Mouse (Mus musculus): Measurements from ENCODE around the gene Rgs3.

Rgs3 gene

GRCm38 (mm10) chr4:62626228-62627026 is 66.8 kb downstream of the Rgs3 start:
- no peak for DNase-seq (ENCODE audit: inconsistent age in 2 of 2, low spot score in 1 of 2)

DNA sequence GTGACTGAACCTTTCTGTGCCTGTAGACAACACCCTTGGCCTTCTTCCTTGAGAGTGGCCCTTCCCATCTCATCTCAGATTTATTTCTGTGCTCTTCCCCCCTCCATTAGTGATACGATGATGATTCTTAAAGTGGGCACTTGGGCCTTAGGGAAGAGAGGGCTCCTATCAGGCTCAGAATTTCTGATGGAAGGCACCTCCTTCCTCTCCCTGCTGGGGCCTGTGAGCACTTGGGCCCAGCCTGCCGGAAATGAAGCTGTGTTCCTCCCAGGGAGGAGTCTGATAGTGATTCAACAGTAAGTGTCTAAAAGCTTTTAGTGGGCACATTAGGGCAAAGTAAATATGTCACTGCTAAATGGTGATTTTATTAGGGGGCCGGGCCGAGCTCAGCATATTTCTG is 67.7 kb downstream of the Rgs3 start:
- no peak for DNase-seq (ENCODE audit: inconsistent age in 2 of 2, low spot score in 1 of 2)

- peak; percentile 69 to 84 for DNase-seq (ENCODE audit: inconsistent age in 2 of 2, low spot score in 1 of 2)
Observed at GRCm38 (mm10) chr4:62628547-62628946, 68.9 kb downstream of the Rgs3 start.

DNA sequence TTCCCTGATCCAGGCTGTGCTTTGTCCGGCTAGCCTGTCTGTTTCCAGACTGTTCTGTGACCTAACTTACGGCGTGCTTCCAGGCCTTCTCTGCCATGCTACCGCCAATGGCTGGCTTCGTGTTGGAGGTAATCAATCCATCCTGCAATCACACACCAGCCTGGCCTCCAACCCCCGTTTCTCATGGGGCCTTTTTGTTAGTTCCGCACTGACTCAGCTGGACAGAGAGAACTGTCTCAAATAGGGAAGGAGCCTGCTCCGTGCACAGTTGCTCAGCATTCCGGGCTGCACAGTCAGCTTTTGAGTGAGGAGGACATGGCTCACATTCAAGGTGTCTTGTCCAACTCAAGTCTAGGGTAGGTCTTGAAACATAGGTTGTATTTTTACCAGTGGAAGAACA is 69.8 kb downstream of the Rgs3 start:
- DNase-seq (ENCODE audit: inconsistent age in 2 of 2, low spot score in 1 of 2) = peak in 1 of 2 experiments; percentile 61

DNA sequence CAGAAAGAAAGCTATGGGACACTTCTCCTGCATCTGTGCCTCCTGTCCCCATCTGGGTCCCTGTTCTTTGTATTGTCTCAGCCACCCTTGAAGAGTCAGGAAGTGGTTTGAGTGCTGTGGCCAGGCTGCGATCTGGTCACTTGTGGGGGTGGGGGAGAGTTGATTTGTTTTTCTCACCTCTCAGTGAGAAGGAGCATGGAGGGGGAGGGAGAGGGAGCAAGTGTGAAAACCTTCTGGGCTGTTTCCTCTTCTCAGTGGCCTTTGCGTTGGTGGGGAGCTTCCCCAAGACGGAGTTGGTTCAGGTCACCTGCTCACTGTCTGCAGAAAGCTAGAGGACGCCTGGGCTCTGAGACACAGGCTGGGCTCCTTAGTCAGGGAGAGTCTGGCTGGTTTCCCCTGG is 70.3 kb downstream of the Rgs3 start:
- DNase-seq (ENCODE audit: inconsistent age in 2 of 2, low spot score in 1 of 2) = peak in 1 of 2 experiments; percentile 45

- no peak for DNase-seq (ENCODE audit: inconsistent age in 2 of 2, low spot score in 1 of 2)
Observed at GRCm38 (mm10) chr4:62633243-62633642, 73.6 kb downstream of the Rgs3 start.

- peak; percentile 62 to 78 for DNase-seq (ENCODE audit: inconsistent age in 2 of 2, low spot score in 1 of 2)
Observed at GRCm38 (mm10) chr4:62634054-62634591, 74.5 kb downstream of the Rgs3 start.

- peak in 1 of 2 experiments; percentile 68 for DNase-seq (ENCODE audit: inconsistent age in 2 of 2, low spot score in 1 of 2)
Observed at GRCm38 (mm10) chr4:62634840-62635239, 75.2 kb downstream of the Rgs3 start.

DNA sequence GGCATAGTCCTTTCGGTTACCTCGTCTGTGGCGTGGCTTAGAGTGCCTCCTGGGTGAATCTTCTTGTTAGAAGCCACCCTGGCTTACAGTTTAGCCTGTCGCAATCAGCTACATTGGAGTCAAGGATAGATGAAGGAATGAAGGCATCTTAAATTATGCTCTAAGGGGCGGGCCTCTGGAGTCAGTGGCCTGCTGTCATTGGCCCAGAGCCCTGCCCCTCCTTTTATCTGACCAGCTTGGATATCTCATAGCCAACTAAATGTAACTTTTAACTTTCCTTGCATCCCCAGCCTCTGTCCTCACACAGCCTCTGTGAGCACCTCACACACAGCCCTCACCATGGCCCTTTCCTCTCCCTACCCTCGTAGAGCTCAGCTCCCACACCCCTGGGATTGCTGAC is 76.4 kb downstream of the Rgs3 start:
- peak in 1 of 2 experiments; percentile 78 for DNase-seq (ENCODE audit: inconsistent age in 2 of 2, low spot score in 1 of 2)

DNA sequence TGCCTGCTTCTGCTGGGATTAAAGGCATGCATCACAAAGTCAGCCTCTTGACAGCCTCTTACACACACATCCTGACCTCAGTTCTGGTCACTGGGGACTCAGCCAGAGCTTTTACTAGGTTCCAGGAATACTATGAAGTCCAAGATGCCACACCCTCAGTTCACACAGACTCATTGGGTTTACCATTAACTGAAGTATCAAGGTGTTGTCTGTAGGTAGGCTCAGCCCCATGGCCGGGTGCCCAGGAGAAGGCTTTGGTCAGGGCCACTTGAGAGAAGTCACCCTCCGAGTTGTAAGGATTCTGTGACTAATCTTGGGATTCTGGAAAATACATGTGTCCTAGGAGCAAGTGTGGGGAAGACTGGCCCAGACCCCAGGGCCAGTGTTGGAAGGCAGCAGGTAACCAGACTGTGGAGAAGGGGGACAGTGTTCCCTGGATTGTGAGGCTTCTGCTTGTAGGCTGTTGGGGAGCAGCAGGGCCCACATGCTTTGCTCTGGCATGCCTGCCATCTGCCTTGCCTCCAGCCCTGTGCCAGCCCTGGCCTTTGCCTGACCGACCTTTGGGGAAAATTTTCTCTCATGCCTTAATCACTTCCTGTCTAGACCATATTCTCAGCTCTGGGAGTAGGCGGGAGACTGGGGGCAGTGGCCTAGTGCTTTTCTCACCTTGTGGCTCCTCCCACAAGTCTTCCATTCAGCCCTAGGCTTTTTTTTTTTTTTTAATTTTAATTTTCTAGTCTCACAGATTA is 78.4 kb downstream of the Rgs3 start:
- DNase-seq (ENCODE audit: inconsistent age in 2 of 2, low spot score in 1 of 2) = no peak

DNA sequence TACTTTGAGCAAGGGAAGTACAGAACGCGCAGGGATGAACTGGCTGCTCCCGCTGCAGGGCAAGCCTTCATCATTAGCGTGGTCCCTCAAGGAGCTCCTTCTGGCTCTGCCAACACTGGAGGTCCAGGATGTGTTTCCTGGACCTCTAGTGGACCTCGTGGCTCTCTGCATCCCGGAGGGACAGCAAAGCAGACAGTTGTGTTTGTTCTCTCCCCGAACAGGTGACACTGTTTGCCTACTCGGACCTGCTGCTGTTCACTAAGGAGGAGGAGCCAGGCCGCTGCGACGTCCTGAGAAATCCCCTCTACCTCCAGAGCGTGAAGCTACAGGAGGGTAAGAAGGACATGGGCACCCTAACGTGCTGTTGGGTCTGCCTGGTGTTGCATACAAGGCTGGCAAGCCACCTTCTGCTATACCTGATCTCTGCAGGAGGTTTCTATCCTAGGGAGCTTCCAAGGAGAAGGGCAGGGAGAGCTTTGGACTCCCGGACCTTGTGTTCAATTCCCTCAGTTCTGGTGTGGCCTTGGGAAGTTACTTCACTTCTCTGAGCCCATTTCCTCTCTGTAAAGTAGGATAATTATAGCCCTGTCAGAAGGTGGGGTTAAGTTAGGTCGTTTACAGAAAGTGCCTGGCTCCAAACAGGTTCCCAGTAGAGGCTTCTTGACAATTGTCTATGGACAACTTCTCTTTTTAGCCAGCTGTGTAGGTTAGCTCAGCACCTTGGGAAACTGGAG is 81.0 kb downstream of the Rgs3 start:
- DNase-seq (ENCODE audit: inconsistent age in 2 of 2, low spot score in 1 of 2) = peak in 1 of 2 experiments; percentile 55

DNA sequence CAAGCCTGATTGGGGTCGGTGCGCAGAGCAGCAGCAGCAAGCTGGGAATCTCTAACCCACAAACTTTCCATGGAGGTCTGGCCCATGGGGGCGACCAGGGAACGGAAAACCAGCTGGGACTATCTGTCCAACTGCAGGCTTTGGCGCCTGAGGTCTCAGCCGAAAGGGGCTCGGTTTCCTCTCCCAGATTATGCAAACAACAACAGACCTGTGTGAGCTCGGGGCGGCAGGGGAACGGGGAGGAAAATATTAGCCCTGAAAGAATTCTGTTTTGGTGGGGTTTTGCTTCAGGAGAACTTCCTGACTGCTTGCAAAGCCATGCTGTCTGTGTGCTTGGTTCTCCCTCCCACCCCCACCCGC is 81.6 kb downstream of the Rgs3 start:
- DNase-seq (ENCODE audit: inconsistent age in 2 of 2, low spot score in 1 of 2) = no peak

DNA sequence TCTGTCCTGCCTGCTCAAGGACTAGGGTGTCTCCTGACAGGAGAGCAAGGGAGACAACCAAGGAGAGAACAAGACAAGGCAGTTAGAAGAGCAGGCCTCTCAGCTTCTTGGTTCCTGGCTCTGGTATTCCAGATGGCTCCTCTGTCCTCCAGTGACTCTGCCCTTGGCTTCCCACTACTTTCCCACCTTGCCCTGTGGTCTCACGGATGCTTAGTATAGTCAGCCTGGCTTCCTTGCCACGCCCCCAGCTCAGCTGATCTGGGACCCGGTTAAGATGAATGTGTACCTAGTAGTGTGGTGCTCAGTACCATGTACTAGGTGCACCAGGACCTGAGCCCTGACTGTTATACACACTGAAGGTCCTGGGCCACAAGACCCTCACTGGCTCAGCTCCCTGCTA is 82.0 kb downstream of the Rgs3 start:
- DNase-seq (ENCODE audit: inconsistent age in 2 of 2, low spot score in 1 of 2) = no peak

DNA sequence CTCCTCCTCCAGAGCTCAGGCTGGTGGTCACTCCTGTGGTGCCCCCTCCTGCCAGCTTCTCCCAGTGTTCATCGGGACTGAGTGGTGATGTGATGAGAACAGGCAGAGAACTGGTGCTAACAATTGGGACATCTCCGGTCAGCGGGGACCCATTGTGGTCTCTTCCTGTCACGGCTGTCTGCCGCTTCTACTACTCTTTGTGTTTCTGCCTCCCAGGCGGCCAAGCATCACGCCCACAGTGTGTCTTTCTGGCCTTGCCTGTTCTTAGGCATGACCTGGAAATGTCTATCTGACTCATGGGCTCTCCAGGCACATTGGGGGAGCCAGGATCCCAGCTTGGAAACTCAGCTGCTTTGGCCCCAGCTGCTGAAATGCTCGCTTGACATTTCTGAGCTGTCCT is 83.8 kb downstream of the Rgs3 start:
- peak; percentile 54 to 82 for DNase-seq (ENCODE audit: inconsistent age in 2 of 2, low spot score in 1 of 2)

- peak in 1 of 2 experiments; percentile 53 for DNase-seq (ENCODE audit: inconsistent age in 2 of 2, low spot score in 1 of 2)
Observed at GRCm38 (mm10) chr4:62644031-62644793, 84.6 kb downstream of the Rgs3 start.

DNA sequence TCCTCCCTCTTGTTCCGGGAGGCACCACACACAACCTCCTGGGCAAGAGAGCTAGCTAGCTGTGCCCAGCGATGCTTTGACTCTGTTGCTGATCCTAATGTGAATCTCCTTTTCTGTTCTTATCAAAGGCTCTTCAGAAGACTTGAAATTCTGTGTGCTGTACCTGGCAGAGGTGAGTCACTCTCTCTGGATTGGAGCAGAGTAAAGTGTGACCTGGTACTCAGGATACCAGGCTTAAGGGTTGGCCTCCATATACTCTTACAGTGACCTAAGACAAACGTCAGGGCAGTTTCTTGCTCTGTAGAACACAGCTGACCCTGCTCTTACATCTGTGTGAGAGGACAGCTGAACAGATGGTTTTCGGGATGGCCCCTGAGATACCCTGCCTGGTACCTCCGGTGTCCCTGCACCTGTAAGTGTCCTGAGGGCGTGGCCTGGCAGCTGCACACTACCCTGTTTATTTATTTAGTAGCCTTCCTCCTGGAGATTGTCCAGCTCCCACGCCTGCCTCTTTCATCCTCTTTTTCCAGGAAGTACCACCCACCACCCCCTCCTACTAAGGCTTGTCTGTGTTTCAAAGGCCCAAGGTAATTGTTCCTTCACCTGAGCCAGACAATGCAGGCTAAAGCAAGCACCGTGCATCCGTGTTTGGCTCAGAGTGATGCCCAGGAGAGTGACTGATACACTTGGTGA is 87.1 kb downstream of the Rgs3 start:
- DNase-seq (ENCODE audit: inconsistent age in 2 of 2, low spot score in 1 of 2) = no peak

DNA sequence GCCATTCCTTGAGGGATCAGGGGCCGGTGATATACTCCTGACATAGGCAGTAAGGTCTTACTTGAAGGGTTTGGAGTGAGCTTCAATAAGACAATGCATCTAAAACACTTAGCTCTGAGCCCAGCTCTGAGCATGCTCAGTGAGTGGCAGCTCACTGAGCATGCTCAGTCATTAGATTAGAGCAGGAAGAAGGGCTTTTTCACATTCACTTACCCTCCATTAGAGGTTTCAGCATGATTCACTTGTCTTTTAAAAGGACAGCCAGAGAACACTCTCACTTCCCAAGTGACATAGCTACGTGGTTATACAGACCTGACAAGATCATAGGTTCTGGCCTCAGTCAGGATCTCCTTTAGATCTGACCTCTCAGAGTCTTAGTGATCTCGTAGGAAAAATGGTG is 89.2 kb downstream of the Rgs3 start:
- no peak for DNase-seq (ENCODE audit: inconsistent age in 2 of 2, low spot score in 1 of 2)

- DNase-seq (ENCODE audit: inconsistent age in 2 of 2, low spot score in 1 of 2) = no peak
Observed at GRCm38 (mm10) chr4:62649536-62650230, 90.0 kb downstream of the Rgs3 start.

DNA sequence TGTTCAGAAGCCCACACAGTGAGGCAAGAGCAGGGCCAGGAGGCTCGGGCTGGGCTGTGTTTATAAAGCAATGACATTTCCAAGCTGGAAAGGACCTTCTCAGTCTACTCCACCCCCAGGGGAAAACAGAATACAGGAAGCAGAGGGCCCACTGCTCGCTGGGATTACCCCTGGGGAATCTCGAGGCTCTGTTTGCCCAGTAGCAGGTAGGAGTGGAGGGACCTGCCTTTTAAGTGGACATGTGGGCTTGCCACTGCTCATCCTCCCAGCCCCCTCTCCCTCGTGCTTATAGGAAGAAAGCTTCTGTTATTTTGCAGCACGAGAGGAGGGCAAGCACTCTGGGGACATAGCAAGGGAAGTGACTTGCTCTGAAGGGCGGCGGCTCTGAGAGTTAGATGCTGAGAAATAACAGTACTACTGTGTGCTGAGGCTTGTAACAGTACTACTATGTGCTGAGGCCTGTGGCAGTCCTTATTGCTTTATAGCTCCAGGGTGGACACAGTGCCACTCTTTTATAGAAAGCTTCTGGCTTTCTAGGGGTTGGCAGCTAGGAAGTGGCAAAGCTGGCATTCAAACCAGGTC is 91.6 kb downstream of the Rgs3 start:
- DNase-seq (ENCODE audit: inconsistent age in 2 of 2, low spot score in 1 of 2) = no peak

Data from adrenal gland, adult (tissue).